Mouse (Mus musculus) brain, adult 2 months (tissue): Measurements from ENCODE around the gene Six6.

Source experiments
- DNase-seq: peaks from one replicate; pipeline ENCODE4 v3.0.0; 2011; ENCODE audit warnings: low read depth, low spot score

Six6 gene

DNA sequence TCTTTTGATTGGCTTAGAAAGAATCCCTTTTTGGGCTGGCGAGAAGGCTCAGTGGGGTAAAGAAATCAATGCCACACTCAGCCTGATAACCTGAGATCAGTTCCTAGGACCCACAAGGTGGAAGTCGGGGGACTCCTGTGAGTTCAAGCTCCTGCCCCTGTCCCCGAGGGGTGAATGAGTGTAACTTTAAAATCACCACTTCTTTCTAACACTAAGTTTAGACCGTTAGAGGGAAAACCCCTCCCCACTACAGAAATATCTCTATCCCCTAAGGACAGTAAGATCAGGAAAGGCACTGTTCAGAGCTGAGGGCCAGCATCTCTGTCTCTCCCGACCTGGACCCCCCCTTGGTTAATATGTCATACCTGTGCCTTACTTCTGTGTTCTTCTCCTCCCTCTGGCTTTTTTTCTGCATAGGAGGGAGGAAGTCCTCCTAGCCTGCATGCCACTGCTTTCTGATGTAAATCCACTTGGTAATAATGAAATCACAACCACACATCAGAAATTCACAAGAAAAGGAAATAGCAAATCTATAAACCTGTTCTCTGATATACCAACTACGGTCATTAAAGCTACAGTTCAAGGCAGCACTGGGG is 18.2 kb downstream of the Six6 start:
- DNase-seq, result no peak

DNA sequence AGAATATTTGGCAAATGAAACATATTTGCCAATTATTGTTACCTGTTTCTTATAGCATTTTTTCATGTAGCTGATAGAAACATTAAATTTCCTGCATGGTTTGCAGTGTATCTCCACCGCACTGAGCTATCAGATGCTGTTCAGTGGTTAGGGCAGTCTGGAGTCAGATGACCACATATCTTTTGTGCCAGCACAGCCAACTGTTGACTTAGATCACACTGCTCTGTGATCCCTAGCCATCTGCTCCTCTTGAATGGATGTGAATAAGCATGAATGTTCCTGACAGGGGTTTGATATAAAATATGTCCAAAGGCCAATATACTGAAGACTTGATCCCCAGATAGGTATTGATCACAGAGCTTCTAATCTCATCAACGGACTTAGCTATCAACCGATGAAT is 18.8 kb downstream of the Six6 start:
- no peak for DNase-seq

DNA sequence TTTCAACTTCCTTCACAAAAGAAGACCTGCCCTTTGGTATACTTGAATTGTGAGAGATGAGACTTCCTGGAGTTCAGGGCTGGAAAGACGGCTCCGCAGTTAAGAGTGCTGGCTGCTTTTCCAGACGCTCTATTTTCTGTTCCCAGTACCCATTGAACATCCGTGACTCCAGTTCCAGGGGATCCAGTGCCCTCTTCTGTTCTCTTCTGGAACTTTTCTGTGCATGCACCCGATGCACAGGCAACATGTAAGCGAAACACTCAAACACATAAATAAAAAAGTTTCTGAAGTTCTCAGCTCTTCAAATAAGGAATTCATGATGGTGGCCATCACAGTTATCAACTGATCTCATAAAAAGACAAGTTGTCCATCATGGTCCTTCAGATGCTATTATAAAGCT is 23.1 kb downstream of the Six6 start:
- DNase-seq, result no peak

DNA sequence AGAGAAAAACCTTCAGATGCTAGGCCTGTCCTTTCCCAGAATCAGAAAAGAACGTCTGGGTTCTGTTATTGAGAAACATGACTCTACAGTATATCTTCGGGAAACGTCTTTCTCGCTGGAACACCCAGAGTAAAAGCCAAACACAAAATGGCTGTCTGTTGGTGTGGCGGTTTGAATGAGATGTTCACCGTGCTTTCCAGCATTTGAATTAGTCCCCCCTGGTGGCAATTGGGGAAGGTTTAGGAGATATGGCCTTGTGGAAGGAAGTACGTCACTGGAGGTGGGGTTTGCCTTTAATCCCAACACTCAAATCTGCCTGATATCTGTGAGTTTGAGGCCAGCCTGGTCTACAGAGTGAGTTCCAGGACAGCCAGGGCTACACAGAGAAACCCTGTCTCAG is 27.8 kb downstream of the Six6 start:
- DNase-seq, result no peak

DNA sequence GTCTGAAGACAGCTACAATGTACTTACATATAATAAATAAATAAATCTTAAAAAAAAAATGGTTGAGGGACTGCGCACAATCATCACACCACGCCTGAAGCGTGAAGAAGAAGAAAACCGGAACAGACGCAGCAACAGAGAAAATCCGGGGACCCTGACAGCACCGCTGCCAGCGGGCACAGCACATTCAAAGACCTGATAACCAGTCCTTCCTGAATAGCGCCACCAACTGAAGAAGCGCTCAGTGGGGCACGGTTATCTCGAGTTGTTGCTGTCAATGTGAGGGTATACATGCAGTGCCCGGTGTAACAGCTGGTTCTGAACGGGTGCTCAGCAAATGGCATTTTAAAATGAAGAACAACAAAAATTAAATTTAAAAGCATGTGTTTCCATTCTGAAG is 30.9 kb downstream of the Six6 start:
- no peak for DNase-seq

DNA sequence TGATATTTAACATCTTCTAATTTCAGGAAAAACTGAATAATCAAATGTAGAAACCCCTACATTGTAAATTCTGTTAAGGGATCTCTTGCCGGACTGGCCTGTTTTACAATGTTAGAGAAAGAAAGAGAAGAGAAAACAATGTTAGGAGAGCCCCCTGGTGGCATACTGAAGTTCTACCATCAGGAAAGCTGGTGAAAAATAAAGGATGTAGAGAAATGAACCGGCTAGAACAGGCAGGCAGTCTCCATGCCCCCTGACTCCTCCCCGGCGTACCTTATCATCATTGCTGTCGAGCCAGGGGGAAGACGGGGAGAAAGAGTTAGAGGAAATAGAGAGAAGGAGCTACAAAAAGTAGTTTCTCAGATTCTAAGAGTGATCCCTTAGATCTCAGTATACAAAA is 33.5 kb downstream of the Six6 start:
- peak; percentile 53 for DNase-seq

DNA sequence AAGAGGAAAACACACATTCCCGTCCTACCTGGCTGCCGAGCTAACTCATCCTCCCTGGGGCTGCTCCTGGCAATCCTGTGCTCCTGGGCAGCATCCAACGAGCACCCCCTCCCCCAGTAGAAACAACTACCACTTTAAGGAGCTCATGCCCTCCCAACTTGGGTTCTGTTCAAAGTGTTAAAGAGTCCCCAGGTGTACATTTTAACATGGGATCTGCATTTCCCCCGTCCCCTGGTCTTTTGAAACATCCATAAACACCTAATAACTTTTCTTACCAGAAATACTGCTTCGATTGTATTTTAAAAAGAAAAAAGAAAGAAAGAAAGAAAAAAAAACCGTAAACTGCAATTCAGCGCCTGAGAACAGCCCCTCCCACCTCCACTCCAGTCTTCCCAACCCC is 36.5 kb downstream of the Six6 start:
- DNase-seq, result no peak

DNA sequence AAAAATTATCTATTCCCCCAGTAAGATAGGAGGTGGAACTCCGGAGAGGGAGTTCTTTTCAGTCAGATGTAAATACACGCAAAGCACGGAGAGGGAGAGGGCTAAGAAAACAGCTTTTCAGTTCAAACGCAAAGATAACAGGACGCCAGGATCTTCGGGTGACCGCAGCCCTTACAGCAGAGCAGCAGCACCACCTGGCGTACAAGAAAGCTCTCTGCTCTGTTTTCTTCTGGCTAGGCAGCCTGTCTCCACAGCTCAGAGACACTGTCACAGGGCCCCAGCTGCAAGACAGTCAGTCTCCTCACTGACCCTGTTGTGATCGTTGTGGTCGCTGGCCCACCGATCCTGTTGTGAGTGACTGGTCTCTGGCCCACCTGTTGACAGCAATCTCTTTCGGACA is 37.0 kb downstream of the Six6 start:
- DNase-seq, result peak; percentile 84

DNA sequence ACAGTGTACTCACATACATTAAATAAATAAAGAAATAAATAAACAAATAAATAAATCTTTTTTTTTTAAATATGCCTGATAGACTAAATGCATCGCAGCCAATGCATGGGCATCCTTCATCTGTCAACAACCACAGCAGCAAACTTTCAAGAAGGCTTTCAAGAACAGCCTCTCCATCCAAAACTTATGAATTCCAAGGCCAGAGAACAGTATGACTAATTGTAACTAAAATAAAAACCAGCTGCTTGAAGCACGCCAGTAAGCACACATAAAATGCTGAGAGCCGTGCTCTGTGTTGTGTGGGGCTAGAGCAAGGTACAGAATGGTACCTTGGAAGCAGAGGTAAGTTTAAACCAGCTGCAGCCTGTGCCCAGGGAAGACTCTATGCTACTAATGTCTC is 38.2 kb downstream of the Six6 start:
- no peak for DNase-seq

DNA sequence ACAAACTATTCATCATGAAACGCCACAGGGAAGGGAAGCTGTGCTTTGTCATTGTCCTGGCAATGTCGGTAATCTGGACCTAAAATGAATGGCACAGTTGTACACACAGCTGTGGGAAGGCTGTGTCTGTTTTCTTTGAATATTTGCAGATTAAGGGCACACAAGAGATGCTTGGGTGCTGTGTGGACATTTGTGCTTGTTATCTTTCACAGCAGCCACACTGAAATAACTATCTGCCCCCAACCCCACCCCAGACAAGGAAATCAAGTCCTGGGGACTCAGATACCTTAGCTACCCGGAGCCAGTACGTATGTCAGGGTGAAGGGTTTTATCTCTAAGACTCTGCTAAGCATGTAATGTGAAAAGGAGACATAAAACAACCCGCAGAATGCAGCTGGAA is 39.5 kb downstream of the Six6 start:
- DNase-seq, result no peak

DNA sequence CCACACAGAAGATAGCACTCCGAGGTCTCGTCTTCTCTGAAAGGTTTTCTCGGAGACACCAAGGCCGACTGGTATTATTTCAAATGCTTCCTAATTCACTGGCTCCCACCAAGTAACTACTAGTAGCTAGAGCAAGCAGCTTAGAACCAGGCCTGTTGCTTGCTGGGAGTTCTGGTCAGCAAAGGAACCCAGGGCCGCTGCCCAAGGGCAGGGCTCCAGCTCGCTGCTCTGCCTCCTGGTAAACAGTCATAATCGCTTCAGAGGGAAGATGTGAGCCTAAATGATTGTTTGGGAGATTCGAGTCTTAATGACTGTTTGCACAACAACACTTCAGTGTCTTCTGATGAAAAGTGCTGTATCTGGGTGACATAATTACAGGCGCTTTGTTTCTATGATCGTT is 42.9 kb downstream of the Six6 start:
- DNase-seq, result no peak

DNA sequence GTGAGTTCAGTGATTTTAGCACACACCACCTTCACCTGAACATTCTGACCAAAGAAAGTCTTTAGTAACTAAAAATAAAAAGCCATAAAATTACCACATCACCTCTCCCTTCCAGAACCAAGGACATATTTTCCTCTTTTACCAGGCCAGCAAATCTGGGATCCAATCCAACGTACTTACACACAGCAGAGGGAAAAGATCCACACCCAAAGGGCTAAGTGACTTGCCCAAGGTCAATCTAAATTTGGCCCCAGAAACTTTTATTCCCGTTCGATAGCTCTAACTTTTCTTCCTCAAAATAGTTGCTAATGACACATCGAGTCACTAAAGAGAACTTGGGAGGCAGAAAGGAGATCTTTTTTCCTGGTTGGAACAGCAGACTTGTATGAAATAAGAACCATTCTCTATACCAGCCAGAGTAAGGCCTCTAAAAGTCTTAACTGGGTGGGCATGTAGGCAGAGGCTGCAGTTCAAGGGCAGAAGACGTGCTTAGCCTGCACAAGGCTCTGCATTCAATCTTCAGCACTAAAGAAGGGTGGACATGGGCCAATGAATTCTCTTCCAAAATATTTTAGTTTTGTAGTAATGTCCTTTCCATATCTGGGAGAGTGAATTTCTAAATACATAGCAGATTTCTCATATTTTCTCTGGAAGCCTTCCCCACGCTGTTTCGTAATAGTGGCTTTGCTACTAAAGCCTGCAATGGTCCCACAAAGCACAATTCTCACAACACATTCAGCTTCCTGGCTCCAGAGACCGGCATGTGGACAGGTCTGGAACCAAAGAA is 43.6 kb downstream of the Six6 start:
- DNase-seq, result no peak
